Mouse (Mus musculus) granulocyte monocyte progenitor cell, adult 5-6 weeks (primary cell): ENCODE data around the gene Olfr1136. TPM values are rescaled to one million over a fixed set of nuclear protein-coding genes. Genes with fewer than 3 reads are reported as not detected.

Experiments
- ATAC-seq: replicated peaks from 2 replicates; pipeline ENCODE4 v1.8.0; 2016; ENCODE audit warnings: mild to moderate bottlenecking, moderate TSS enrichment, inconsistent platforms; ENCODE audit not compliant: poor library complexity, severe bottlenecking
- total RNA-seq, 2 experiments: library from RNA; stranded (forward) in 1 of 2; stranded (reverse) in 1 of 2; fragments of 200-712, 200-1000 nt in 1 of 2; fragments of >200 nt in 1 of 2; fragmentation: Nextera tagmentation in 1 of 2; gene quantifications; 2 replicates each; pipeline ENCODE4 v1.2.3; 2014 to 2017

The Olfr1136 gene
- total RNA-seq (2014; fragmentation: Nextera tagmentation): not detected in 2 replicates
- not detected in 2 replicates for total RNA-seq (2017)

DNA sequence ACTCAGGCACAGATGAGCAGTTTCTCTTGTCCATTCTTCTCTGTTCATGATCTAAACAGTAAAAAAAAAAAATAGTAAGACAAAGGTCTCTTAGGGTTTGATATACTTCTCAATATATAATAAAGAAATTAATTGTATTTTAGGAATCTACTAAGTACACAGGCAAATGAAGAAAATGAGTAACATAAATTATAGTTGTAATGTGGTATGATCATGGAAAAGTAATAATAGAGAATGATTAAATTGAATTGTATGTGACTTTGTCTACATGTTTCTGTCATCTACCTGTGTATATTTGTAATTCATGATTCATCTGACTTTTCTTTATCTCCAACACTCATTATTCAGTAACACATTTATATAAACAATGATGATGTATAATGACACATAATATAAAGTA is at the start of gene Olfr1136:
Gene Olfr1136 (minus strand): TSS at position 101 of the 400 bp plus-strand sequence.
- no peak for ATAC-seq

- ATAC-seq: no peak
These were observed 49.7 kb upstream of the Olfr1136 start, which contains the start of gene Olfr1140 for GRCm38 (mm10) chr2:87743452-87743851. TSS of gene Olfr1140 (plus strand) at chr2:87743752.

GRCm38 (mm10) chr2:87739878-87740277 is 46.1 kb upstream of the Olfr1136 start, which contains the start of gene Olfr1138:
TSS of gene Olfr1138 (minus strand) at chr2:87739978.
- no peak for ATAC-seq

DNA sequence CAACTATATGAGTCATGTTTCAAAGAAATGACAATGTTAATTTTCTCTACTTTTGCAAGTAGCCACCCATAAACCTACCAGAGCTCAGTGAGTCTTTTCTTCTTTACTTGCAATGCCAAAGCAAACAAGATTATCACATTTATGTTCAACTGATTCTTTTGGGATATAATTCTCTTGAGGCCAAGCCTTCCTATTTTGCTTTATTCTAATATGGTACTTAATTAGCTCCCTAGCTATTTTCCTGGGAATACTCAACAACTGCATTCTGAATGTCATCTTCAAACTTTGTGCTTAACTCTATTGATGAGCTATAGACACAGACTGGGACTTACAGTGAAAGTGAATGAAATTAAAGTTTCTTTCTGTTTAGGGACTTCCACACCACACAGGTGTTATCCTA is 19.3 kb upstream of the Olfr1136 start, which contains the start of gene Olfr1137:
Gene Olfr1137 (minus strand): TSS at position 101 of the 400 bp plus-strand sequence.
- no peak for ATAC-seq

DNA sequence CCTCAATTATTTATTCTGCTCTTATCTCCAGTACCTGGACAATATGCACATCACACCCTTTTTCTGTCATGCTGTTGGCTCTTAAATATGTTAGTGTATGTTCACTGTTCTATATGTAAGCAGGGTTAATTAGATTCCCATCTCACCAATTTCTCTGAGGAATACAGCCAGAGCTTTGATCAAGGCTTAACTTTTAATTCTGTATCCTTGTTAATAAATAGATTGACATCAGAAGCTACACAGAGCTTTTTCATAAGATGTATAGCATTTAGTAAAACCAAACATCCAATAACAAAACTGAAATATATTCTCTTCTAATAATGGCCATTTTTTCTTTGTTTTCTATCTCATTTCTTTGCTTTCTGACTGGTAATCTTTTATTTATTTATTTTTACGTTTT is 20.2 kb downstream of the Olfr1136 start, which contains the start of gene Olfr1135:
Gene Olfr1135 (minus strand): TSS at position 101 of the 400 bp plus-strand sequence.
- ATAC-seq: no peak

- ATAC-seq: no peak
These were observed 35.4 kb downstream of the Olfr1136 start, which contains the start of gene Olfr1134 for GRCm38 (mm10) chr2:87658360-87658759. TSS of gene Olfr1134 (minus strand) at chr2:87658460.

- no peak for ATAC-seq
These were observed 46.5 kb downstream of the Olfr1136 start, which contains the start of gene Olfr1133 for GRCm38 (mm10) chr2:87647274-87647673. TSS of gene Olfr1133 (minus strand) at chr2:87647374.

Other genes with a start within 250 kb of the Olfr1136 start
- gene Olfr1126, start 240.0 kb downstream of the Olfr1136 start, total RNA-seq (2014; fragmentation: Nextera tagmentation): not detected in 2 replicates
- not detected in 2 replicates for gene Olfr1126, start 240.0 kb downstream of the Olfr1136 start, total RNA-seq (2017)
- not detected in 2 replicates for gene Pramel7, start 196.9 kb downstream of the Olfr1136 start, total RNA-seq (2014; fragmentation: Nextera tagmentation)
- not detected in 2 replicates for gene Pramel7, start 196.9 kb downstream of the Olfr1136 start, total RNA-seq (2017)
- not detected in 2 replicates for gene Pramel6, start 187.4 kb downstream of the Olfr1136 start, total RNA-seq (2014; fragmentation: Nextera tagmentation)
- not detected in 2 replicates for gene Pramel6, start 187.4 kb downstream of the Olfr1136 start, total RNA-seq (2017)
- not detected in 2 replicates for gene Olfr153, start 162.2 kb downstream of the Olfr1136 start, total RNA-seq (2014; fragmentation: Nextera tagmentation)
- gene Olfr153, start 162.2 kb downstream of the Olfr1136 start, total RNA-seq (2017): not detected in 2 replicates
- not detected in 2 replicates for gene Olfr1128, start 148.4 kb downstream of the Olfr1136 start, total RNA-seq (2014; fragmentation: Nextera tagmentation)
- gene Olfr1128, start 148.4 kb downstream of the Olfr1136 start, total RNA-seq (2017): not detected in 2 replicates
- gene Olfr1129, start 120.0 kb downstream of the Olfr1136 start, total RNA-seq (2014; fragmentation: Nextera tagmentation): not detected in 2 replicates
- gene Olfr1129, start 120.0 kb downstream of the Olfr1136 start, total RNA-seq (2017): not detected in 2 replicates
- gene Olfr1130, start 87.7 kb downstream of the Olfr1136 start, total RNA-seq (2014; fragmentation: Nextera tagmentation): not detected in 2 replicates
- not detected in 2 replicates for gene Olfr1130, start 87.7 kb downstream of the Olfr1136 start, total RNA-seq (2017)
- not detected in 2 replicates for gene Olfr1131, start 66.8 kb downstream of the Olfr1136 start, total RNA-seq (2014; fragmentation: Nextera tagmentation)
- gene Olfr1131, start 66.8 kb downstream of the Olfr1136 start, total RNA-seq (2017): not detected in 2 replicates
- gene Olfr1132, start 56.4 kb downstream of the Olfr1136 start, total RNA-seq (2014; fragmentation: Nextera tagmentation): not detected in 2 replicates
- gene Olfr1132, start 56.4 kb downstream of the Olfr1136 start, total RNA-seq (2017): not detected in 2 replicates
- not detected in 2 replicates for gene Olfr1133, start 46.6 kb downstream of the Olfr1136 start, total RNA-seq (2014; fragmentation: Nextera tagmentation)
- not detected in 2 replicates for gene Olfr1133, start 46.6 kb downstream of the Olfr1136 start, total RNA-seq (2017)
- not detected in 2 replicates for gene Olfr1134, start 35.5 kb downstream of the Olfr1136 start, total RNA-seq (2014; fragmentation: Nextera tagmentation)
- gene Olfr1134, start 35.5 kb downstream of the Olfr1136 start, total RNA-seq (2017): not detected in 2 replicates
- gene Olfr1135, start 20.3 kb downstream of the Olfr1136 start, total RNA-seq (2014; fragmentation: Nextera tagmentation): not detected in 2 replicates
- gene Olfr1135, start 20.3 kb downstream of the Olfr1136 start, total RNA-seq (2017): not detected in 2 replicates
- not detected in 2 replicates for gene Olfr1137, start 19.2 kb upstream of the Olfr1136 start, total RNA-seq (2014; fragmentation: Nextera tagmentation)
- gene Olfr1137, start 19.2 kb upstream of the Olfr1136 start, total RNA-seq (2017): not detected in 2 replicates
- gene Olfr1138, start 46.0 kb upstream of the Olfr1136 start, total RNA-seq (2014; fragmentation: Nextera tagmentation): not detected in 2 replicates
- gene Olfr1138, start 46.0 kb upstream of the Olfr1136 start, total RNA-seq (2017): not detected in 2 replicates
- not detected in 2 replicates for gene Olfr1140, start 49.8 kb upstream of the Olfr1136 start, total RNA-seq (2014; fragmentation: Nextera tagmentation)
- gene Olfr1140, start 49.8 kb upstream of the Olfr1136 start, total RNA-seq (2017): not detected in 2 replicates
- gene Olfr1141, start 60.0 kb upstream of the Olfr1136 start, total RNA-seq (2014; fragmentation: Nextera tagmentation): not detected in 2 replicates
- not detected in 2 replicates for gene Olfr1141, start 60.0 kb upstream of the Olfr1136 start, total RNA-seq (2017)
- gene Olfr152, start 85.5 kb upstream of the Olfr1136 start, total RNA-seq (2014; fragmentation: Nextera tagmentation): not detected in 2 replicates
- not detected in 2 replicates for gene Olfr152, start 85.5 kb upstream of the Olfr1136 start, total RNA-seq (2017)
- gene Olfr1143, start 106.6 kb upstream of the Olfr1136 start, total RNA-seq (2014; fragmentation: Nextera tagmentation): not detected in 2 replicates
- not detected in 2 replicates for gene Olfr1143, start 106.6 kb upstream of the Olfr1136 start, total RNA-seq (2017)
- gene Olfr1145, start 115.9 kb upstream of the Olfr1136 start, total RNA-seq (2014; fragmentation: Nextera tagmentation): not detected in 2 replicates
- gene Olfr1145, start 115.9 kb upstream of the Olfr1136 start, total RNA-seq (2017): not detected in 2 replicates
- not detected in 2 replicates for gene Olfr1148, start 136.6 kb upstream of the Olfr1136 start, total RNA-seq (2014; fragmentation: Nextera tagmentation)
- not detected in 2 replicates for gene Olfr1148, start 136.6 kb upstream of the Olfr1136 start, total RNA-seq (2017)
- not detected in 2 replicates for gene Olfr1150-ps1, start 150.0 kb upstream of the Olfr1136 start, total RNA-seq (2014; fragmentation: Nextera tagmentation)
- gene Olfr1150-ps1, start 150.0 kb upstream of the Olfr1136 start, total RNA-seq (2017): not detected in 2 replicates
- gene Olfr1151, start 161.9 kb upstream of the Olfr1136 start, total RNA-seq (2014; fragmentation: Nextera tagmentation): not detected in 2 replicates
- not detected in 2 replicates for gene Olfr1151, start 161.9 kb upstream of the Olfr1136 start, total RNA-seq (2017)
- gene Olfr1152, start 172.5 kb upstream of the Olfr1136 start, total RNA-seq (2014; fragmentation: Nextera tagmentation): not detected in 2 replicates
- not detected in 2 replicates for gene Olfr1152, start 172.5 kb upstream of the Olfr1136 start, total RNA-seq (2017)
- not detected in 2 replicates for gene Olfr1153, start 201.0 kb upstream of the Olfr1136 start, total RNA-seq (2014; fragmentation: Nextera tagmentation)
- not detected in 2 replicates for gene Olfr1153, start 201.0 kb upstream of the Olfr1136 start, total RNA-seq (2017)
- gene Olfr1154, start 211.2 kb upstream of the Olfr1136 start, total RNA-seq (2014; fragmentation: Nextera tagmentation): not detected in 2 replicates
- not detected in 2 replicates for gene Olfr1154, start 211.2 kb upstream of the Olfr1136 start, total RNA-seq (2017)